Mouse (Mus musculus): Measurements from ENCODE around the gene Ppa1. TPM values are rescaled to one million over a fixed set of nuclear protein-coding genes. Genes with fewer than 3 reads are reported as not detected.
"Not testable (repeated sequence)": the region's sequence is repeated elsewhere in the genome, so short reads cannot be mapped to it uniquely, and the experiment has no call there.

Gene Ppa1
- total RNA-seq (2021): 100 to 1,000 TPM; 121 to 129 TPM

GRCm38 (mm10) chr10:61647790-61648736, at the start of gene Ppa1:
TSS of gene Ppa1 (plus strand) at chr10:61648552.
- intact Hi-C loops (cut with DNase I): loop anchor here (5.0 kb wide), 1 partner anchor 36 kb away; no protein-coding TSS in a partner anchor

GRCm38 (mm10) chr10:61599556-61600114, 48.7 kb upstream of the Ppa1 start:
- intact Hi-C loops (cut with DNase I): no loop called here
- DNase-seq (ENCODE audit: extremely low spot score in 1 of 2, low spot score in 2 of 2): no peak

More at GRCm38 (mm10) chr10:61647790-61648736, at the start of gene Ppa1:
- DNase-seq (ENCODE audit: extremely low spot score in 1 of 2, low spot score in 2 of 2): peak; percentile 76 to 92

- peak; percentile 51 to 74 for DNase-seq (ENCODE audit: extremely low spot score in 1 of 2, low spot score in 2 of 2)
- intact Hi-C loops (cut with DNase I): loop anchor here (2.0 kb wide), 1 partner anchor 110 kb away; no protein-coding TSS in a partner anchor
Measured at GRCm38 (mm10) chr10:61602283-61603033, 45.9 kb upstream of the Ppa1 start.

GRCm38 (mm10) chr10:61604376-61605065, 43.8 kb upstream of the Ppa1 start:
- intact Hi-C loops (cut with DNase I): no loop called here
- no peak for DNase-seq (ENCODE audit: extremely low spot score in 1 of 2, low spot score in 2 of 2)

GRCm38 (mm10) chr10:61605381-61605780, 43.0 kb upstream of the Ppa1 start:
- intact Hi-C loops (cut with DNase I); DNase-seq (ENCODE audit: extremely low spot score in 1 of 2, low spot score in 2 of 2): not testable (repeated sequence)

- intact Hi-C loops (cut with DNase I): loop anchor here (2.0 kb wide), 1 partner anchor 53 kb away; no protein-coding TSS in a partner anchor
- peak in 1 of 2 experiments; percentile 49 for DNase-seq (ENCODE audit: extremely low spot score in 1 of 2, low spot score in 2 of 2)
Measured at GRCm38 (mm10) chr10:61605851-61606250, 42.5 kb upstream of the Ppa1 start.

- intact Hi-C loops (cut with DNase I): no loop called here
- DNase-seq (ENCODE audit: extremely low spot score in 1 of 2, low spot score in 2 of 2): no peak
Measured at GRCm38 (mm10) chr10:61608233-61608632, 40.1 kb upstream of the Ppa1 start.

GRCm38 (mm10) chr10:61610650-61611235, 37.6 kb upstream of the Ppa1 start:
- no peak for DNase-seq (ENCODE audit: extremely low spot score in 1 of 2, low spot score in 2 of 2)
- intact Hi-C loops (cut with DNase I): loop anchor here (5.0 kb wide), 1 partner anchor 37 kb away; the partner anchor contains the start of gene Ppa1

- no peak for DNase-seq (ENCODE audit: extremely low spot score in 1 of 2, low spot score in 2 of 2)
- intact Hi-C loops (cut with DNase I): loop anchor here (5.0 kb wide), 1 partner anchor 33 kb away; the partner anchor contains the start of gene Ppa1
Measured at GRCm38 (mm10) chr10:61614311-61614710, 34.0 kb upstream of the Ppa1 start.

- no peak for DNase-seq (ENCODE audit: extremely low spot score in 1 of 2, low spot score in 2 of 2)
- intact Hi-C loops (cut with DNase I): no loop called here
Measured at GRCm38 (mm10) chr10:61618528-61618927, 29.8 kb upstream of the Ppa1 start.

GRCm38 (mm10) chr10:61621681-61622080, 26.7 kb upstream of the Ppa1 start:
- no peak for DNase-seq (ENCODE audit: extremely low spot score in 1 of 2, low spot score in 2 of 2)
- intact Hi-C loops (cut with DNase I): no loop called here

GRCm38 (mm10) chr10:61623874-61624273, 24.5 kb upstream of the Ppa1 start:
- intact Hi-C loops (cut with DNase I): not testable (repeated sequence)

GRCm38 (mm10) chr10:61624771-61625170, 23.6 kb upstream of the Ppa1 start:
- DNase-seq (ENCODE audit: extremely low spot score in 1 of 2, low spot score in 2 of 2): no peak
- intact Hi-C loops (cut with DNase I): no loop called here

More at GRCm38 (mm10) chr10:61623874-61624273, 24.5 kb upstream of the Ppa1 start:
- DNase-seq (ENCODE audit: extremely low spot score in 1 of 2, low spot score in 2 of 2): not testable (repeated sequence)

- intact Hi-C loops (cut with DNase I): no loop called here
- no peak for DNase-seq (ENCODE audit: extremely low spot score in 1 of 2, low spot score in 2 of 2)
Measured at GRCm38 (mm10) chr10:61625381-61626257, 22.7 kb upstream of the Ppa1 start.

GRCm38 (mm10) chr10:61626551-61626950, 21.8 kb upstream of the Ppa1 start:
- intact Hi-C loops (cut with DNase I): no loop called here
- DNase-seq (ENCODE audit: extremely low spot score in 1 of 2, low spot score in 2 of 2): no peak

- intact Hi-C loops (cut with DNase I): no loop called here
- peak in 1 of 2 experiments; percentile 31 for DNase-seq (ENCODE audit: extremely low spot score in 1 of 2, low spot score in 2 of 2)
Measured at GRCm38 (mm10) chr10:61627195-61627937, 21.0 kb upstream of the Ppa1 start.

GRCm38 (mm10) chr10:61627938-61628250, 20.5 kb upstream of the Ppa1 start:
- intact Hi-C loops (cut with DNase I): no loop called here
- DNase-seq (ENCODE audit: extremely low spot score in 1 of 2, low spot score in 2 of 2): no peak
